Mouse (Mus musculus): ENCODE data around the gene Gmppb. TPM values are rescaled to one million over a fixed set of nuclear protein-coding genes. Genes with fewer than 3 reads are reported as not detected.
A peak's percentile ranks its signal among the peaks of the same experiment; 100 is the strongest.

The Gmppb gene
- polyA plus RNA-seq, 1 experiment from 2014 or later, result 21.2 TPM

GRCm38 (mm10) chr9:108023216-108023615, 25.8 kb upstream of the Gmppb start:
- Histone ChIP-seq H3K27ac (ENCODE audit: low read length) (no peak overlapping the region), H3K4me1 (replicated peaks; ENCODE audit: control insufficient read depth, insufficient read depth, low read length) (no peaks in the 10 kb centered on the region), H3K36me3 (ENCODE audit: control insufficient read depth, insufficient read depth) (peaks cover 14% of the 10 kb centered on the region), H3K27me3 (replicated peaks; ENCODE audit: control insufficient read depth, insufficient read depth, low read length) (no peaks in the 10 kb centered on the region), H3K9ac (replicated peaks; ENCODE audit: low read depth, low read length) (no peak overlapping the region), H3K4me2 (ENCODE audit: low read length) (no peak overlapping the region), H3K9me3 (ENCODE audit: control insufficient read depth, low read length) (no peaks in the 10 kb centered on the region), H3K4me3 (replicated peaks; ENCODE audit: low read length) (no peak overlapping the region)
- ATAC-seq, result no peak
- 84% methylated on average over 3 of the region's 3 CpGs for WGBS

DNA sequence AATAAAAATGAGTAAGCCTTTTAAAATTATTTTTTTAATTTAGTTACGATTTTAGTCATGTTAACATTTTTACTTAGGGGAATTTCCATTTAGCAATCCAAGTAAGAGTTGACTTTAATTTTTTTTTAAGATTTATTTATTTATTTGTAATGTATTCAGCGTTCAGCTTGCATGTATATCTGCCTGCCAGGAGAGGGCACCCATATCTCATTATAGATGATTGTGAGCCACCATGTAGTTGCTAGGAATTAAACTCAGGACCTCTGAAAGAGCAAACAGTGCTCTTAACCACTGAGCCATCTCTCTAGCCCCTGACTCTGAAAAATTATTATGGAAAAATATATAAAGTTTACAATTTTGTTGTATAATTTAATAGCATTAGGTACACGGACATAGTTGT, 22.5 kb upstream of the Gmppb start:
- H3K27me3 ChIP-seq (replicated peaks; ENCODE audit: control insufficient read depth, insufficient read depth, low read length), result no peaks in the 10 kb centered on the region
- WGBS, result 91% methylated on average over 3 of the region's 3 CpGs
- H3K9me3 ChIP-seq (ENCODE audit: control insufficient read depth, low read length), result no peaks in the 10 kb centered on the region
- H3K36me3 ChIP-seq (ENCODE audit: control insufficient read depth, insufficient read depth), result peaks cover 14% of the 10 kb centered on the region
- H3K4me2 ChIP-seq (ENCODE audit: low read length), result no peak overlapping the region
- no peaks in the 10 kb centered on the region for H3K4me1 ChIP-seq (replicated peaks; ENCODE audit: control insufficient read depth, insufficient read depth, low read length)
- ATAC-seq, result no peak
- no peak overlapping the region for H3K27ac ChIP-seq (ENCODE audit: low read length)
- H3K4me3 ChIP-seq (replicated peaks; ENCODE audit: low read length), result no peak overlapping the region
- H3K9ac ChIP-seq (replicated peaks; ENCODE audit: low read depth, low read length), result no peak overlapping the region

- Histone ChIP-seq H3K4me2 (ENCODE audit: low read length) (no peak overlapping the region), H3K4me3 (replicated peaks; ENCODE audit: low read length) (no peak overlapping the region), H3K27ac (ENCODE audit: low read length) (no peak overlapping the region), H3K36me3 (ENCODE audit: control insufficient read depth, insufficient read depth) (peaks cover 18% of the 10 kb centered on the region), H3K4me1 (replicated peaks; ENCODE audit: control insufficient read depth, insufficient read depth, low read length) (no peaks in the 10 kb centered on the region), H3K9me3 (ENCODE audit: control insufficient read depth, low read length) (no peaks in the 10 kb centered on the region), H3K9ac (replicated peaks; ENCODE audit: low read depth, low read length) (no peak overlapping the region), H3K27me3 (replicated peaks; ENCODE audit: control insufficient read depth, insufficient read depth, low read length) (no peaks in the 10 kb centered on the region)
- no peak for ATAC-seq
- 97% methylated on average over 3 of the region's 3 CpGs for WGBS
Observed at GRCm38 (mm10) chr9:108027867-108028266, 21.2 kb upstream of the Gmppb start.

DNA sequence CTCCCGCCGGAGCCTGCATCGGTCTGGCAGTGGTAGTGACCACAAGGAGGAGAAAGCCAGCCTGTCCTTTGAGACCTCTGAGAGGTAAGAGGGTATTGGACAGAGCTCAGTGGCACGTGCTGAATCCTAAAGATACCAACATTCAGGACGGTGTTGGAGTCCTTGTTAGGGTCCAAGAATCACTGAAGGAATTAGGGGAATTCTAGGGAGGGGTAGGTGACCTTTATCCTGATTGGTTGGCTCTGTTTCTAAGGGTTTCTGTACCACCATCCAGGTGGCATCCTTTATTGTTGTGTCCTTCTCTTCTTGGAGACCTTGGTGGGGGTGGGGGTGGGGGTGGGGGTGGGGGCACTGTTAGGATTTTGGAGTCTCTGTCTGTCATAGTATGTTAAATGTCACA, 16.9 kb upstream of the Gmppb start:
- H3K27me3 ChIP-seq (replicated peaks; ENCODE audit: control insufficient read depth, insufficient read depth, low read length), result no peaks in the 10 kb centered on the region
- peaks cover 12% of the 10 kb centered on the region for H3K36me3 ChIP-seq (ENCODE audit: control insufficient read depth, insufficient read depth)
- no peaks in the 10 kb centered on the region for H3K4me1 ChIP-seq (replicated peaks; ENCODE audit: control insufficient read depth, insufficient read depth, low read length)
- no peak overlapping the region for H3K4me3 ChIP-seq (replicated peaks; ENCODE audit: low read length)
- ATAC-seq, result no peak
- H3K9me3 ChIP-seq (ENCODE audit: control insufficient read depth, low read length), result no peaks in the 10 kb centered on the region
- WGBS, result 93% methylated on average over 5 of the region's 5 CpGs
- no peak overlapping the region for H3K27ac ChIP-seq (ENCODE audit: low read length)
- no peak overlapping the region for H3K9ac ChIP-seq (replicated peaks; ENCODE audit: low read depth, low read length)
- no peak overlapping the region for H3K4me2 ChIP-seq (ENCODE audit: low read length)

- H3K27ac ChIP-seq (ENCODE audit: low read length), result no peak overlapping the region
- 95% methylated on average over 2 of the region's 2 CpGs for WGBS
- no peak for ATAC-seq
- H3K9me3 ChIP-seq (ENCODE audit: control insufficient read depth, low read length), result no peaks in the 10 kb centered on the region
- no peaks in the 10 kb centered on the region for H3K27me3 ChIP-seq (replicated peaks; ENCODE audit: control insufficient read depth, insufficient read depth, low read length)
- no peak overlapping the region for H3K4me3 ChIP-seq (replicated peaks; ENCODE audit: low read length)
- no peaks in the 10 kb centered on the region for H3K4me1 ChIP-seq (replicated peaks; ENCODE audit: control insufficient read depth, insufficient read depth, low read length)
- H3K36me3 ChIP-seq (ENCODE audit: control insufficient read depth, insufficient read depth), result peaks cover 9% of the 10 kb centered on the region; the same call in 1 of the 2 replicates
- H3K9ac ChIP-seq (replicated peaks; ENCODE audit: low read depth, low read length), result no peak overlapping the region
- H3K4me2 ChIP-seq (ENCODE audit: low read length), result no peak overlapping the region
Observed at GRCm38 (mm10) chr9:108035331-108036156, 13.5 kb upstream of the Gmppb start.

GRCm38 (mm10) chr9:108044751-108045492, 4.1 kb upstream of the Gmppb start:
- H3K9ac ChIP-seq (replicated peaks; ENCODE audit: low read depth, low read length), result no peak overlapping the region
- H3K4me3 ChIP-seq (replicated peaks; ENCODE audit: low read length), result no peak overlapping the region
- peaks cover 15% of the 10 kb centered on the region for H3K4me1 ChIP-seq (replicated peaks; ENCODE audit: control insufficient read depth, insufficient read depth, low read length)
- no peaks in the 10 kb centered on the region for H3K27me3 ChIP-seq (replicated peaks; ENCODE audit: control insufficient read depth, insufficient read depth, low read length)
- peaks cover 37% of the 10 kb centered on the region for H3K36me3 ChIP-seq (ENCODE audit: control insufficient read depth, insufficient read depth)
- no peak for ATAC-seq
- H3K27ac ChIP-seq (ENCODE audit: low read length), result no peak overlapping the region
- WGBS, result 98% methylated on average over 8 of the region's 8 CpGs
- H3K9me3 ChIP-seq (ENCODE audit: control insufficient read depth, low read length), result no peaks in the 10 kb centered on the region
- no peak overlapping the region for H3K4me2 ChIP-seq (ENCODE audit: low read length)

DNA sequence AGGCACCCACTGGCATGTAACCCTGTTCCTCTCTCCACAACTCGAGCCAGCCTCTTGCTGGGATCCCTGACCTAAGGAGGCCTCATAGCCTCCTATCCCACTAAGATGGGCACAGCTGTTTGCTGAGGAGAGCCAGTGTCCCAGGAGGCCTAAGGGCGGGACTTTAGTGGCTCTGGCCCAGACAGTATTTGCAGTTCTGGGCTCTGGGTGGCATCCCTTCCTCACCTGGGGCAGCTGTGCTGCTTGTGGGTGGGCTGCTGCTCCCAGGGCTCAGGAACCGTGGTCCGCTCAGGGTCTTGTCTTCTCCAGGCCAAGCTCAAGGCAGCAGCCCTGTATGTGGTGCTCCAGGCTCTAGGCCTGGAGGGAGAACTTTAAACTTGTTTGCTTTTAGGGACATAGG, 2.5 kb upstream of the Gmppb start:
- H3K4me1 ChIP-seq (replicated peaks; ENCODE audit: control insufficient read depth, insufficient read depth, low read length), result peaks cover 17% of the 10 kb centered on the region
- H3K36me3 ChIP-seq (ENCODE audit: control insufficient read depth, insufficient read depth), result peaks cover 34% of the 10 kb centered on the region
- H3K9ac ChIP-seq (replicated peaks; ENCODE audit: low read depth, low read length), result no peak overlapping the region
- H3K27me3 ChIP-seq (replicated peaks; ENCODE audit: control insufficient read depth, insufficient read depth, low read length), result no peaks in the 10 kb centered on the region
- no peaks in the 10 kb centered on the region for H3K9me3 ChIP-seq (ENCODE audit: control insufficient read depth, low read length)
- H3K4me3 ChIP-seq (replicated peaks; ENCODE audit: low read length), result no peak overlapping the region
- no peak overlapping the region for H3K4me2 ChIP-seq (ENCODE audit: low read length)
- H3K27ac ChIP-seq (ENCODE audit: low read length), result no peak overlapping the region
- 89% methylated on average over 4 of the region's 4 CpGs for WGBS
- ATAC-seq, result no peak

DNA sequence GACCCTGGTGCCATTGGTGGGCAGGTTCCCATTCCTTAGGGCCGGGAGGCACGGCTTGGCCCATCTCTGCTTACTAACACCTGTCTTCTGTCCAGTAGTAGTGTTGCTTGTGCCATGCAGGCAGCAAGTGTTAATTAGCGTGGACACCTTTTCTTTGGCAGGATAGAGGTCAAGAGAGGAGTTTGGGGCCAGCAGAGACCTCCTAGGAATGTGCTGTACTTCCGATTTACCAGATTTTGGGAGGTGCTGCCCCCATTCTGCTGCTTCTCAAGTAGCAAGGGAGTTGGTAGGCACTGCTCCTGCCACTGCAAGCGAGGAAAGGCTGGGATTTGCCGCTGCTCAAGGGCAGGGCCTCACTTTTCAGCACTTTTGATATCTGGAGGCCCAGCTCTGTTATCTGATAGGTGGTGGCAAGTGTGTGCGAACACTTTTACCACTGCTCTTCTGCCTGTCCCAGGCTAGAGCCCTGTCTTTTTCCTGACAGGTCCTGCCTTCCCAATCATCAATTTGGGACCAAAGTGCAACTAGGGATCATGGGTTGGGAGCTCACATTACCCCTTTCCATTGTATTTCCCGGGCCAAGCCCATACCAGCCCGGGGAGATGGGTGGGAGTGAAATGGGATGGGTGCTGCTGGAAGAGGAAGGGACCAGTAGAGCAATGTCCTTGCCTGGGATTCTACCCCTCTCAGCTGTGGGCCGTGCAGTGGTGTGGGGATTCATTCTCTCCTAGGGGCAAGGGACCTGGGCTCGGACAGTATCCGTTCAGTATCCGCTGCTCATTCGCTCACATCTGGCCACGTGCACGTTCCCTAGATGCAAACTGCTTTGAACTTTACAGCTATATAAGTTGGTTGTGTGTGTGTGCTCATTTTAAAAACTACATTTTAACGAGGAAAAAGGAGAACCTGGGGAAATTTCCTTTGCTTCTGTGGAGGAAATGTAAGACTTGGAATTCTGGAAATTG, 1.2 kb upstream of the Gmppb start:
- Histone ChIP-seq H3K9me3 (ENCODE audit: control insufficient read depth, low read length) (no peaks in the 10 kb centered on the region), H3K27ac (ENCODE audit: low read length) (no peak overlapping the region; the same call in 1 of the 2 replicates), H3K27me3 (replicated peaks; ENCODE audit: control insufficient read depth, insufficient read depth, low read length) (no peaks in the 10 kb centered on the region), H3K4me3 (replicated peaks; ENCODE audit: low read length) (peak overlapping the region; percentile 77), H3K4me1 (replicated peaks; ENCODE audit: control insufficient read depth, insufficient read depth, low read length) (peaks cover 17% of the 10 kb centered on the region), H3K36me3 (ENCODE audit: control insufficient read depth, insufficient read depth) (peaks cover 32% of the 10 kb centered on the region), H3K4me2 (ENCODE audit: low read length) (peak overlapping the region; percentile 97), H3K9ac (replicated peaks; ENCODE audit: low read depth, low read length) (no peak overlapping the region; the same call in 1 of the 2 replicates)
- ATAC-seq, result no peak
- 49% methylated on average over 17 of the region's 17 CpGs for WGBS

DNA sequence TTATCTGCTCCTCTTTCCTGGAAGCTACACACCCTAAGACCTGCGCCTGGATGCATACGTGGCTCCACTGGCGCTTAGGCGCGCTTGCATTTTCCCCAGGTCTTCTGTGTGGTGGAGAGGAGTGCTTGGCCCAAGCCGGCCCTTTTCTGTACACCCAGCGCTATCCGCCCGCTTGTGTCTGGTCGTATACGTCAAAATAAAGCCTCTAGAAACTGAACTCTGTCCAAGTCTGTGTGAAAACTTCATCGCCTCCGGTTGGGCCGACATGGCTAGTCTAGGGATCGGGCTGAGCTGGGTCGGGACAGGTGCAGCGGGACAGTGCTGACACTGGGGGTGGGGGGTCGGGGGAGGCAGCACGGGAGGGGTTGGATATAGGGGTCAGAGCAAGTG, 481 bp upstream of the Gmppb start:
- Histone ChIP-seq H3K9ac (replicated peaks; ENCODE audit: low read depth, low read length) (peak overlapping the region; percentile 71), H3K4me3 (replicated peaks; ENCODE audit: low read length) (peak overlapping the region; percentile 77), H3K4me1 (replicated peaks; ENCODE audit: control insufficient read depth, insufficient read depth, low read length) (peaks cover 20% of the 10 kb centered on the region), H3K27ac (ENCODE audit: low read length) (peak overlapping the region; percentile 50; the same call in 1 of the 2 replicates), H3K4me2 (ENCODE audit: low read length) (peak overlapping the region; percentile 97), H3K9me3 (ENCODE audit: control insufficient read depth, low read length) (no peaks in the 10 kb centered on the region), H3K36me3 (ENCODE audit: control insufficient read depth, insufficient read depth) (peaks cover 29% of the 10 kb centered on the region), H3K27me3 (replicated peaks; ENCODE audit: control insufficient read depth, insufficient read depth, low read length) (no peaks in the 10 kb centered on the region)
- peak; percentile 32 for ATAC-seq
- 1% methylated on average over 19 of the region's 19 CpGs for WGBS
